Mouse (Mus musculus) left cerebral cortex, adult 2 months (tissue): ENCODE measurements around the gene Rnf212. TPM values are rescaled to one million over a fixed set of nuclear protein-coding genes. Genes with fewer than 3 reads are reported as not detected.
A peak's percentile ranks its signal among the peaks of the same experiment; 100 is the strongest.

Source experiments
- DNase-seq, 2 experiments: peaks; one replicate each; pipeline ENCODE4 v3.0.0; 2021 to 2022; ENCODE audit warnings: low spot score in 2 of 2, mixed read lengths in 1 of 2; ENCODE audit errors: extremely low spot score in 1 of 2
- H3K27ac ChIP-seq: fragments of 200-600 bp; 2 replicates; pipeline ENCODE4 v1.8.1; 2022
- H3K4me3 ChIP-seq: fragments of 200-600 bp; 2 replicates; pipeline ENCODE4 v1.8.1; 2022
- CTCF ChIP-seq: fragments of 200-600 bp; IDR thresholded peaks from 2 replicates; pipeline ENCODE4 v1.8.1; 2022; ENCODE audit warnings: antibody characterized with exemption, mild to moderate bottlenecking, moderate library complexity
- intact Hi-C: fragments of 180-260 bp; cut with DNase I; formaldehyde crosslinking; loops from one replicate; pipeline ENCODE4 v1.15.1; 2025
- total RNA-seq, 2 experiments: library from RNA; stranded (reverse); gene quantifications; 2 replicates each; pipeline ENCODE4 v1.2.3; 2021

Rnf212 gene
- total RNA-seq, 2 experiments from 2014 or later, result not detected

DNA sequence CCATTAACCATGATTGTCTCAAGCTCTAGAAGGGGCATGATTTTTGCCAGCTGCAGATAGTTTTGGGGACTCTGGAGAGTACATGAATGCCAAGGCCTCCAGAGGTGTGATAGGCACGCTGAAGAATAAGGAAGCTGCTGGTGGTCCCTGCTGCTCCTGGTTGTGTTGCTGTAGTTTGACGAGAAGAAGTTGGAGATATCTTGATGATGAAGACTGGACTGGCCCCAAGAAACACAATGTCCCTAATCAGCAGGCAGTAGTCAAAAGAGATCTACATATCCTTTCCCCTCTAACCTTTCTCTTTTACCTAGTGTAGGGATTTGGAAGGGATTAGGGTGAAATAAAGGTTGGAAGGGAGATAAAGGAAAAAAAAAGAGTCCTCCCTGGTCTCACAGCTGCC, 32.2 kb downstream of the Rnf212 start:
- Histone ChIP-seq H3K27ac (no peak overlapping the region), H3K4me3 (no peak overlapping the region)
- DNase-seq, result no peak
- no peak for TF ChIP-seq CTCF
- intact Hi-C loops, result no loop called here

DNA sequence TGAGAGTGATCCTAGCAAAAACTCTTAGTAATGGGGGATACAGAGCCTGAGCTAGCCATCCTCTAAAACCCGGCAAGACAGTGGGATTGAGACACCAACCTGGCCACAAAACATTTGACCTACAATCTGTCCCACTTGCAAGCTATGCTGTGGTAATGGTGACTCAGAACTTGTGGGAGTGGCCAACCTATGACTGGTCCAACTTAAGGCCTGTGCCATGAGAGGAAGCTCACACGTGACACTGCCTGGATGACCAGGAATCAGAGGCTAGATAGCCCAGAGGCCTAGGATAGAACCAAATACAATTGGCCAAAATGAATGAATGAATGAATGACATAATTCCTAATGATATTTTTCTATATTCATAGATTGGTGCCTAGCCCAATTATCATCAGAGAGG, 32.9 kb downstream of the Rnf212 start:
- H3K4me3 ChIP-seq, result no peak overlapping the region
- no peak for DNase-seq
- no peak overlapping the region for H3K27ac ChIP-seq
- TF ChIP-seq CTCF, result no peak
- intact Hi-C loops, result no loop called here

DNA sequence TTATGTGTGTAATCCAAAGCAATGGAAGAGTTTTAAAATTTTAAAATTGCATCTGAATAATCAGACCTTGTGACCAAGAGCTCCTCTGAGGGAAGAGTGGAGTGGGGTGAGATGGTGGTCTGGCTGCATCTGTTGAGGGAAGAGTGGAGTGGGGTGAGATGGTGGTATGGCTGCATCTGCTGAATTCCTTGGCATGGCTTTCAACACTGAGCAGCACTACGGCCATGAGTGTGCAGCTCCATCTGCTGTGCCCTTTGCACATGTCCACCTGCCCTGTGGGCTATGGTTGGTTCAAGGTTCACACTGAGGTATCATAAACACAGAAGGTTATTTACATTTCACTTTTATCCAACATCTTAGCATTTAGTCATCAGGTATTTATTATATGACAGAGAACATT, 47.4 kb downstream of the Rnf212 start:
- intact Hi-C loops, result loop anchor here (2.0 kb wide), 2 partner anchors 35 to 57 kb away; partner anchors contain the start of gene Fgfrl1
- no peak for DNase-seq
- no peak for TF ChIP-seq CTCF
- no peak overlapping the region for H3K27ac ChIP-seq
- H3K4me3 ChIP-seq, result no peak overlapping the region

DNA sequence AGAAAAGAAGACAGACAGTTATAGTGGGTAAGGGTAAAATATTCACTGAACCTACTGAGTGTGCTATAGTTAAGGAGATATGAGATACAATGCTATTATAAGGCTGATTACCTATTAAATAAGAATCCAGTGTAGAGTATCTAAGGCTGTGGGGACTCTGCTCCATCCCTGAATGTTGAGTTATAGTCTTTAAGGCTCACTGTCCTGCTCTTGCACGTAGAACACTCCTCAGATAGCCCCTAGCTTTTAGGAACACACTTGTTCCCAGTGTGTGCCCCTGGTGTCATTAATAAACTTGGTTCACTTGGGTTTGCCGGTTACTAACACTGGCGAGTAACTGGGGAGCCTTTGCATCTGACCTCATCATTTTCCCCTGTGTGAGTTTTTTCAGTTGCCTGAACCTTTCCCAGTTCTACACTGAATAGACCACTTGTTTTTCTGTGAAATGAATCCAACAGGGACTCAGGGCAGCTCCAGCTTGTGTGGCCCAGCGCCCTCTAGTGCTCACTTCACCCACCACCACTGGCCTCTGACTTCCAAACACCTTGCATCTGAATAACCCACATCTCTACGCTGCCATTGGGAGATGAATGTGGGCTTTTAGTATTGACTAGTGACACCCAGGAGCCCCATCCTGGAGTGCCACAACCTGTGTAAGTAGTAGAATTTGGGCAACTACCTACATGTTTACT, 48.1 kb downstream of the Rnf212 start:
- Histone ChIP-seq H3K27ac (no peak overlapping the region), H3K4me3 (no peak overlapping the region)
- peak; percentile 83 for TF ChIP-seq CTCF
- peak; percentile 69 to 72 for DNase-seq
- intact Hi-C loops, result loop anchor here (2.0 kb wide), 2 partner anchors 34 to 56 kb away; partner anchors contain the start of gene Fgfrl1

DNA sequence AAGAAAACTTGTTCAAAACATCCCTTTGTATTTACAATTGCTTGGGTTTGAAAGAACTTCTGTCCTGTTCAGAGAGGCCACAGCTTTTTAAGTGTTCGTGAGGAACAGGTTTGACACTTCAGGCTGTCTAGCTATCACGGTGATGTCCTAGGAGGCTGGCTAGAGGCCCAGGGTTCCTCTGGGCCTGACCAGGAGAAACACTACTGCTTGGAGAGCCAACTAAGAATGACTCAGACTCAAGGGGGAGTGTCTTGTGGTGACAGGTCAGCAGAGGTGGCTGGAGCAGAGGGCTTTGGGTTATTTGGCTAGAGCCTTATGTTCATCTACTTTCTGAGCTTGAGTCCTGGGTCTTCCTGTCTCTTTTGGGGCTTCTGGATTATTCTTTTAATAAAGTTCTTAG, 50.8 kb downstream of the Rnf212 start:
- DNase-seq, result no peak
- Histone ChIP-seq H3K4me3 (no peak overlapping the region), H3K27ac (no peak overlapping the region)
- intact Hi-C loops, result no loop called here
- no peak for TF ChIP-seq CTCF

DNA sequence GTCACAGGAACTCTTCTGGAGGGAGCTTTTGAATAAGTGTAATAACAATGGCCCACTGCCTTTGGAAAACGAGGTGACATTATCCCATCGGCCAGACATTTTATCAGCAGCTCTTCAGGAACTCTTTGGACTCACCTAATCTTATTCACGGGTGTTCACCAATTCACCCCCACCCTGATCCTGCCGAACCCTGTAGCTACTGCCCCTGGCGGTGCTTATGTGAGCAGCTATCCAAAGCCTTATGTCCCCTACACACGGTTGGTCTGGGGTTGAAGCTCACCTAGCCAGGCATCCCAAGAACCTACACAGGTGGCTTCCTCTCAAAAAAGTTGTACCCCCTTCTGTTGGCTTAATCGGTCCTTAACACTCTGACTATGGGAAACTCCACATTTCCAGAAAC, 55.0 kb downstream of the Rnf212 start:
- no peak for DNase-seq
- Histone ChIP-seq H3K27ac (no peak overlapping the region), H3K4me3 (no peak overlapping the region)
- TF ChIP-seq CTCF, result no peak
- intact Hi-C loops, result no loop called here

DNA sequence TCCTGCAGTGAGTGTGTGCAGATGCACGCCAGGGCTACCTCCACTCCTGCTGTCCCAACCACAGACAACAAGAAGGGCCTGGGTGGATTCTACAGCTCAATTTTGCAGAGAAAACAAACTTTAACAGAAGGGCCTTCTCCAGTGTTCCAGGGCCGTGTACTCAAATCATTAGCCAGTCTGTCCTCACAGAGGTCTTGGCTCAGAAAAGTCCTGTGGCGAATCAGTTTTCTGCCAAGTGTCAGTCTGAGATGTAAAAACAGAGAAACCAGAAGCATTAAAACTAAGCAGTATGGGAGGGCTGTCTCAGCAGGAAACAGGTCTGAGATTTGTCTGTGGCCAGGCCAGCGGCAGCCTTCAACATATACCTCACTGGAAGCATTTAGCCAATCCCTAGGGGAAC, 56.7 kb downstream of the Rnf212 start:
- intact Hi-C loops, result no loop called here
- DNase-seq, result no peak
- Histone ChIP-seq H3K4me3 (no peak overlapping the region), H3K27ac (no peak overlapping the region)
- TF ChIP-seq CTCF, result no peak

DNA sequence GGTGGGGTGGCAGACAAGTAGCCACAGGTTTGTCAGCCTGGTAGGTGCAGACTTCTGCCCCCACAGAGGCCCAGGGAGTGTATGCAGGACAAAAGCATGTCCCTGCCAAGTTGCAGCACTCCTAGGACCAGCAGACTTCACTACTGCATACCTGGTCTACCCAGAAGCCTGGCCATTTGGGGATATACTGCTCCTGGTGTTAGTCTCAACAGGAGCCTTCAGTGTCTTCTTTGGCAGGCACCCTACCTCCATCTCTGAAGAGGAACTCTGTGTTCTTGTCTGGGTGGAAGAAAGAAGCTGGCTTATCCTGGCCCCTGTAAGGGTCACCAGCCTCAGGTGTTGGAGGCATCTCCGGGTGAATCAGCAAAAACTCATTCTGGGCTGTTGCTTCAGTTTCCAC, 58.8 kb downstream of the Rnf212 start:
- no peak overlapping the region for H3K27ac ChIP-seq
- TF ChIP-seq CTCF, result no peak
- no peak overlapping the region for H3K4me3 ChIP-seq
- no peak for DNase-seq
- intact Hi-C loops, result no loop called here

DNA sequence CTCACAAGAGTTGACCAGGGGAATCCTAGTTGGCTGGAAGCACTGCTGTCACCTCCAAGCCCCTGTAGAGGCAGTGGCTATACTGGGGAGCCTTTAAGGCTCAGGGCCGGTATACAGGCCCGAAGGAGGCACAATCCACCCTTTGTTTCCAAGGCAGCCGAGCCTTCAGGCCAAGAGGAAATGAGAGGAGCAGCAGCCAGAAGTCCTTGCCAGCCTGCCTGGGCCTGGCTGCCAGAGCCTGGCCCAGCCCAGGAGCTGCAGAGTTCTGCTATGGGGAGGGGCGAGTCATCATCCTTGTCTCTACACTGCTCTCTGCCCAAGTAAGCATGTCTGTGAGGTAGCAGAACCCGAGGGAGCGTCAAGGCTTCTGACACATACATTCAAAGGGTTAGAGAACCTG, 60.6 kb downstream of the Rnf212 start:
- Histone ChIP-seq H3K4me3 (no peak overlapping the region), H3K27ac (peak overlapping the region; percentile 28)
- intact Hi-C loops, result no loop called here
- no peak for TF ChIP-seq CTCF
- DNase-seq, result peak in 1 of 2 experiments; percentile 42

DNA sequence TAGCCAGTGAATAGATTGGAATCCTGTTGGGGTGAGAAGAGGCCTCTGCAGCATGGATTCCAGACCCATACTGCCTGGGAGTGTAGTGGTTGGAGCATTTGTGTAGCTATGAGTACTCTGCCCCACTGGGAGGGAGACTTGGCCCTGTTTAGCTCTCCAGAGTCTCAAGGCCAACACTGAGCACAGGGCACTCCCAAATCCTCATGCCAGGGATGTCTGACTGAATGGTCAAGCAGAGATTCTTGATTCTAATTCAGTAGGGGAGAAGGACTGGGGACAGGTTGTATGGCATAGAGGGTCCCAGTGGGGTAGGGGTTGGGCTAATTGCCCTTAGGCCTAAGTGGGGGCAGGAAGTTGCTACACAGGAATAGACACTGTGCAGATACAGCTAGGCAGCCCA, 61.1 kb downstream of the Rnf212 start:
- DNase-seq, result no peak
- intact Hi-C loops, result loop anchor here (2.0 kb wide), 1 partner anchor 17 kb away; no protein-coding TSS in a partner anchor
- TF ChIP-seq CTCF, result no peak
- Histone ChIP-seq H3K4me3 (no peak overlapping the region), H3K27ac (peak overlapping the region; percentile 28)

DNA sequence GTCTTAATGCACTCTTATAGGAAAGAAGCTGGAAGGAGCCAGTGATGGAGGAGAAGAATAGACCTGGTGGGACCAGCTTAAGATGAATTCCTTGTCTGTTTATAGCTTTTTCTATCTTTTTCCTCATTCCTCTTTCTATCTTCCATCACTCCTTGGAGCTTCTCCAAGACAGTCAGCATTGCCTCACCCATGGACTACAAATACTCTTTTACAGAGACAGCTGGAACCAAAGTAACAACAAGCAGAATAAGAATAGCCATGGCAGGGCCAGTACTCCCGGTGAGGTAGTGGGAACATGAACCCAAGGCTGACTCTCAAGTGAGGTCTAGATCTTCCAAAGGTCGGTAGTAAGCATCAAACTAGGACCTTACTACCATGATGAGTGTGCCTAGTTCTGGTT, 61.7 kb downstream of the Rnf212 start:
- Histone ChIP-seq H3K4me3 (no peak overlapping the region), H3K27ac (no peak overlapping the region)
- TF ChIP-seq CTCF, result no peak
- no peak for DNase-seq
- intact Hi-C loops, result loop anchor here (2.0 kb wide), 1 partner anchor 16 kb away; no protein-coding TSS in a partner anchor

DNA sequence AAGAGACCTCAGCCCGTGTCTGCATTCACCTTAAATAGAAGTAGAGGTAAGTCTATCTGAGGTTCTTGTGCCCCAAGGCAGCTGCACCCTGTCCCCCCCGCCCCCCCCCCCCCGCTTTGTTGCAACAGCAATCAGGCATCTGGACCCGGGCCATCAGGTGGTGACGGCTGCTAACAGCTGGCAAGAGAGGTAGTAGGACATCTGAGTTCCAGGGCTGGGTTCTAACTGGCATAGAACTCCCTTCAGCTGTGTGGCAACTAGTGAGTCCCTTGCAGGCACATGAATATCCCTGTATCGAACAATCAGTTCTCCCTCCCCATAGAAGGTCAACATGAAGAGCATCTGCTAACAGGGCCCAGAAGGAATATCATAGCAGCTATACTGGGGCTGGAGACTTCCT, 62.8 kb downstream of the Rnf212 start:
- Histone ChIP-seq H3K27ac (no peak overlapping the region), H3K4me3 (no peak overlapping the region)
- no peak for TF ChIP-seq CTCF
- intact Hi-C loops, result loop anchor here (2.0 kb wide), 1 partner anchor 15 kb away; no protein-coding TSS in a partner anchor
- no peak for DNase-seq
